Mouse (Mus musculus): ENCODE data around the gene Usp5. TPM values are rescaled to one million over a fixed set of nuclear protein-coding genes. Genes with fewer than 3 reads are reported as not detected.

The Usp5 gene
- polyA plus RNA-seq, 1 experiment: 132 TPM

DNA sequence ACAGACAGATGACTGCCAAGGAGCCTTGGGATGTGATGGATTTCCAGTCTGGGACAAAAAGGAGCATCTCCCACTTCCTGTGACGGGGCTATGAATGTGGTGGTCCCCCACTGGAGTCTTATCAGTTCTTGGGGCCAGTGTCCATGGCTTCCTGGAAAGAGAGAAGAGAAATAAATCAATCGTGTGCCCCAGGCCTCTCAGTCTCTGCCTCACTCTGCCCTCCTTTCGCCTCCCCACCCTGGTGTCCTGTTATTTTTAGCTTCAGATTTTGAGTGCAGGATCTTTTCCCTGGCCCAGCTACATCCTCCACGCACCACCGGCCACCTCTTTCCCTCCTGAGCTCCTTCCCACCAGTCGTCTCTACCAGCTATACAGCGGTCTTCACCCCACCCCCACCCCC, 59.3 kb downstream of the Usp5 start:
- H3K79me2 ChIP-seq (ENCODE audit: control insufficient read depth, insufficient read depth): no peaks in the 10 kb centered on the region
- no peak overlapping the region for H3K4me3 ChIP-seq (ENCODE audit: insufficient read depth, poor library complexity, severe bottlenecking)
- TF ChIP-seq USF1 (IDR thresholded peaks at IDR 0.05; ENCODE audit: low read depth) (no peak), CTCF (IDR thresholded peaks at IDR 0.05; ENCODE audit: control insufficient read depth, insufficient read depth, insufficient read length) (no peak), MAX (IDR thresholded peaks at IDR 0.05) (no peak), MYOG (IDR thresholded peaks at IDR 0.05; ENCODE audit: control insufficient read depth, extremely low read depth, insufficient read length) (no peak)
- no peaks in the 10 kb centered on the region for H3K79me3 ChIP-seq (ENCODE audit: low read depth)
- H3ac ChIP-seq (ENCODE audit: control insufficient read depth, insufficient read length, low read depth): no peak overlapping the region
- no peaks in the 10 kb centered on the region for H3K36me3 ChIP-seq (ENCODE audit: control insufficient read depth, insufficient read depth)
- no peaks in the 10 kb centered on the region for H3K27me3 ChIP-seq (ENCODE audit: control insufficient read depth, insufficient read depth, insufficient read length)

GRCm38 (mm10) chr6:124769101-124769765, 60.1 kb downstream of the Usp5 start, which contains the start of gene Eno2:
Gene Eno2 (minus strand): TSS chr6:124769673.
- TF ChIP-seq MAX (IDR thresholded peaks at IDR 0.05) (no peak), CEBPB (IDR thresholded peaks at IDR 0.05; ENCODE audit: low read depth) (no peak), MYOD1 (IDR thresholded peaks at IDR 0.05; ENCODE audit: control insufficient read depth, insufficient read length, low read depth) (no peak), CTCF (IDR thresholded peaks at IDR 0.05; ENCODE audit: control insufficient read depth, insufficient read depth, insufficient read length) (no peak), MYOG (IDR thresholded peaks at IDR 0.05; ENCODE audit: control insufficient read depth, extremely low read depth, insufficient read length) (no peak), FOSL1 (IDR thresholded peaks at IDR 0.05; ENCODE audit: insufficient read depth, low read length, poor library complexity, severe bottlenecking) (no peak), USF1 (IDR thresholded peaks at IDR 0.05; ENCODE audit: low read depth) (no peak)
- Histone ChIP-seq H3K36me3 (ENCODE audit: control insufficient read depth, insufficient read depth) (no peaks in the 10 kb centered on the region), H3K27me3 (ENCODE audit: control insufficient read depth, insufficient read depth, insufficient read length) (no peaks in the 10 kb centered on the region)

GRCm38 (mm10) chr6:124768704-124769044, 60.6 kb downstream of the Usp5 start:
- Histone ChIP-seq H3K27me3 (ENCODE audit: control insufficient read depth, insufficient read depth, insufficient read length) (no peaks in the 10 kb centered on the region), H3K79me2 (ENCODE audit: control insufficient read depth, insufficient read depth) (no peaks in the 10 kb centered on the region), H3K36me3 (ENCODE audit: control insufficient read depth, insufficient read depth) (no peaks in the 10 kb centered on the region), H3K79me3 (ENCODE audit: low read depth) (no peaks in the 10 kb centered on the region), H3ac (ENCODE audit: control insufficient read depth, insufficient read length, low read depth) (no peak overlapping the region), H3K4me3 (ENCODE audit: insufficient read depth, poor library complexity, severe bottlenecking) (peak overlapping the region; percentile 29)
- TF ChIP-seq USF1 (IDR thresholded peaks at IDR 0.05; ENCODE audit: low read depth) (no peak), CEBPB (IDR thresholded peaks at IDR 0.05; ENCODE audit: low read depth) (no peak), MYOG (IDR thresholded peaks at IDR 0.05; ENCODE audit: control insufficient read depth, extremely low read depth, insufficient read length) (no peak), MYOD1 (IDR thresholded peaks at IDR 0.05; ENCODE audit: control insufficient read depth, insufficient read length, low read depth) (no peak)

More at GRCm38 (mm10) chr6:124769101-124769765, 60.1 kb downstream of the Usp5 start, which contains the start of gene Eno2:
- Histone ChIP-seq H3K79me3 (ENCODE audit: low read depth) (no peaks in the 10 kb centered on the region), H3K4me3 (ENCODE audit: insufficient read depth, poor library complexity, severe bottlenecking) (peak within 1 kb of the TSS; percentile 29), H3K79me2 (ENCODE audit: control insufficient read depth, insufficient read depth) (no peaks in the 10 kb centered on the region), H3ac (ENCODE audit: control insufficient read depth, insufficient read length, low read depth) (peak within 1 kb of the TSS; percentile 66)

DNA sequence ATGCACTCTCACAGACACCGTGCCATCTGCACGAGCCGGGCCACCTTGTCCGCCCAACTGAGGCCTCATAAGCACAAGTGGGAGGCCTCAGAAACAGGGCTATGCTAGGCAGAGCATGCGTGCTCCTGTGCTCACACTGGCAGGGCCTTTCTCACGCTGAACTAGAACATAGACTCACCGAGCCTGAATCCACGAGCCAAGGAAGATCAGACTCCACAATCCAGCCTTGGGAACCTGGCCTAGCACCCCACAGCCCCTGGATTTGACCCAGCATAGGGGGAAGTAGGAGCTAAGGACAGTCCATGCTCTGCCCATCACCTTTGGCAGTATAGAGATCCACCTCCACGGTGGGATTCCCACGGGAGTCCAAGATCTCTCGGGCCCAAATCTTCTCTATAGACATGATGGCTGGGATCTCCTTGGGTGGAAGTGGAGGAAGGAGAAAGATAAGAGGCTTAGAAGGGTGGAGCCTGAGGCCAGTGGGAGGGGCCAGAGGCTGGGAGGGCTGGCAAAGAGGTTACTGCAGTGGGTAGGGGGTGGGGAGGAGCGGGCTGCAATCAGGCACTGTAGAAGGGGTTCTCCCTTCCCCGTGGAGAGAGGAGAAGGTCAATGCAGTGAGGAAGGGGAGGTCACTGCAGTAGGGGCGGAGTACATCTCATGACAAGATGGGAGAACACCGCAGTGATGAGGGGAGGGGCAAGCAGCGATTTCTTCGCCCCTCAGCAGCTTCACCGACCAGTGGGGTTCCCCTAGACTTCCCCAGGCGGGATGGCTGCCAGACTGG, 61.2 kb downstream of the Usp5 start:
- Histone ChIP-seq H3ac (ENCODE audit: control insufficient read depth, insufficient read length, low read depth) (no peak overlapping the region), H3K27me3 (ENCODE audit: control insufficient read depth, insufficient read depth, insufficient read length) (no peaks in the 10 kb centered on the region), H3K36me3 (ENCODE audit: control insufficient read depth, insufficient read depth) (no peaks in the 10 kb centered on the region), H3K79me2 (ENCODE audit: control insufficient read depth, insufficient read depth) (no peaks in the 10 kb centered on the region), H3K79me3 (ENCODE audit: low read depth) (no peaks in the 10 kb centered on the region), H3K4me3 (ENCODE audit: insufficient read depth, poor library complexity, severe bottlenecking) (no peak overlapping the region)
- TF ChIP-seq MAX (IDR thresholded peaks at IDR 0.05) (no peak), MYOD1 (IDR thresholded peaks at IDR 0.05; ENCODE audit: control insufficient read depth, insufficient read length, low read depth) (no peak), FOSL1 (IDR thresholded peaks at IDR 0.05; ENCODE audit: insufficient read depth, low read length, poor library complexity, severe bottlenecking) (no peak), MYOG (IDR thresholded peaks at IDR 0.05; ENCODE audit: control insufficient read depth, extremely low read depth, insufficient read length) (no peak), CEBPB (IDR thresholded peaks at IDR 0.05; ENCODE audit: low read depth) (no peak), USF1 (IDR thresholded peaks at IDR 0.05; ENCODE audit: low read depth) (no peak), CTCF (IDR thresholded peaks at IDR 0.05; ENCODE audit: control insufficient read depth, insufficient read depth, insufficient read length) (no peak)

GRCm38 (mm10) chr6:124767536-124767919, 61.8 kb downstream of the Usp5 start:
- no peak overlapping the region for H3ac ChIP-seq (ENCODE audit: control insufficient read depth, insufficient read length, low read depth)
- no peak overlapping the region for H3K4me3 ChIP-seq (ENCODE audit: insufficient read depth, poor library complexity, severe bottlenecking)
- H3K79me3 ChIP-seq (ENCODE audit: low read depth): no peaks in the 10 kb centered on the region
- no peaks in the 10 kb centered on the region for H3K27me3 ChIP-seq (ENCODE audit: control insufficient read depth, insufficient read depth, insufficient read length)
- H3K79me2 ChIP-seq (ENCODE audit: control insufficient read depth, insufficient read depth): no peaks in the 10 kb centered on the region
- TF ChIP-seq CEBPB (IDR thresholded peaks at IDR 0.05; ENCODE audit: low read depth): no peak
- no peak for TF ChIP-seq USF1 (IDR thresholded peaks at IDR 0.05; ENCODE audit: low read depth)
- TF ChIP-seq MYOD1 (IDR thresholded peaks at IDR 0.05; ENCODE audit: control insufficient read depth, insufficient read length, low read depth): no peak
- no peak for TF ChIP-seq MAX (IDR thresholded peaks at IDR 0.05)
- TF ChIP-seq FOSL1 (IDR thresholded peaks at IDR 0.05; ENCODE audit: insufficient read depth, low read length, poor library complexity, severe bottlenecking): no peak
- TF ChIP-seq MYOG (IDR thresholded peaks at IDR 0.05; ENCODE audit: control insufficient read depth, extremely low read depth, insufficient read length): no peak
- TF ChIP-seq CTCF (IDR thresholded peaks at IDR 0.05; ENCODE audit: control insufficient read depth, insufficient read depth, insufficient read length): no peak
- H3K36me3 ChIP-seq (ENCODE audit: control insufficient read depth, insufficient read depth): no peaks in the 10 kb centered on the region

All from C2C12 (cell line).